Mouse (Mus musculus) cerebellum, adult (tissue): Measurements from ENCODE around the gene Selenop.
"Not testable (repeated sequence)": the region's sequence is repeated elsewhere in the genome, so short reads cannot be mapped to it uniquely, and the experiment has no call there.

Experiments used
- ATAC-seq: cut with Nextera tagmentation; 2 replicates; pipeline ENCODE4 v1.9.2; 2017; ENCODE audit warnings: mild to moderate bottlenecking, moderate library complexity, mixed read lengths; ENCODE audit not compliant: insufficient number of reproducible peaks, low FRiP score, low TSS enrichment

Selenop gene

DNA sequence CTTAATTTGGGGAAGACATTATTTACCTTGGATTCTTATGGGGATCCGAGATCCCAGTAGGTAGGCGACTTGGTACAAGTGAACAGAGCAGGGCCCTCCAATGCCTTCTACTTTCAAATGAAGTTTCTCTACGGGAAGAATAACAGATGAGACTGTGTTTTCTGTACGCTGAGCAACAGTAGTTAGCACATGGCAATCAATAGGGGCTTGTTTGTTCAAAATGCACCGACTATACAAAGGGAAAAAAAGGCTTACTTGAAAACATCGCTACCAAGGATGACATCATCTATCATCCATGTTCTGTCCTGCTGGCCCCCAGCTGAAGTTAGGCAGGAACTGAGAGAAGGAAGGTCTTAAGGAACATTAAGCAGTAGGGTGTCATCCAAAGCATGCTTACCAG, at the start of gene Selenop:
TSS of gene Selenop (plus strand) at position 301 of the 400 bp plus-strand sequence.
- no peak for ATAC-seq

DNA sequence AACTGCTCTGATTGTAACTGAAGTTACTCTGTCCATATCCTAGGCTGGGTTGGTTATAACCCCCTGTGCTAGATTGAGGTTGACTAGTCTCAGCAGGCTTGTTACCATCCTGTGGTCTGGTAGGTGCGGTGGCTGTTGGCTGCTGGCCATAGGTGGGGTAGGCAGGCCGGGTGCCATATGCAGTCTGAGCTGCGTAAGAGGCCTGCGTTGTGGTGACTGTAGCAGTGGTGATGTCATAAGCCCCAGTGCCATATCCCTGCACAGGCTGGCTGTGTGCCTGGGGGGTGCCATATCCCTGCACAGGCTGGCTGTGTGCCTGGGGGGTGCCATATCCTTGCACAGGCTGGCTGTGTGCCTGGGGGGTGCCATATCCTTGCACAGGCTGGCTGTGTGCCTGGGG, 49.7 kb upstream of the Selenop start:
- ATAC-seq: not testable (repeated sequence)

DNA sequence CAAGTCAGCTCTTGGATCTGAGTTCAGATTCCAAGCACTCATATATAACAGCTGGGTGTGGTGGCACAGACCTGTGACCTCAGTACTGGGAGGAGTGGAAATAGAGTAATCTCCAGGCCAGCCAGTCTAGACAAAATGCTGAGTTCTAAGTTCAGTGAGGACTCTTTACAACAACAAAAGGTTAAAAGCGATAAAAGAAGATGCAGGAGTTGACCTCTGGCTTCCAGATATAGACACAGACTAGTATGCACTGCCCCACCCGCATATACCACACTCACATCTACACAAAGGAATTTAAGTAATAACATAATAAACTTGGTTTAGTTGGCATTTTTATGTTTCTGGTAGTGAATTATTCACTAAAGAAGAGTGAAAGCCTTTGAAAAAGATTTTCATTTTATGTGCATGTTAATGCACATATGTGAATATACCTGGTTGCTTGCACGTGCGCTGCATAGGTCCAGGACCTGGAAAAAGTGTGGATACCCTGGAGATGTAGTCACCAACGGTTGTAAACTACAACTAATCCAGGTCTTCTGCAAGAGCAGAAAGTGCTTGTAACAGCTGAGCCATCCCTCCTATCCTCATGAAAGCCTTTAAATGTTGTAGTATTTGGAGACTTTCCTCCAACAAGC, 45.4 kb upstream of the Selenop start:
- ATAC-seq: no peak

DNA sequence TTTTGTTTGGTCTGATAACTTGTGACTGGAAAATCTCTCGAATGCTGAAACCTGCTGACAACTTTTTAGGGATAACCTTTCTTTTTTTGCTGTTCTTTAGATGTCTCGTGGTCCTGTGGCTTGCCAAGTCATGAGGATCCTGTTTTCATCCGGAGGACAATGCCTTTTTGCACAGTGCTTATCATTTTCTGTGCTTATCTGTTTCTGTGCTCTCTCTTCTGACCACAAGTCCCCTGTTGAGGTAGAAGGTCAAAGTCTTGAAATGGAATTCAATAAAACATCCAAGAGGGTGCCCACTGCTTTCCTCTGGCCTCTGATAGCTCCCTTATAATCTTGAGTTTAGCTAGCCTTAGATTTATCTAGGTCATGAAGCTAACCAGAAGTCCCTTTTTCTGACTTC, 41.8 kb upstream of the Selenop start:
- ATAC-seq: no peak

DNA sequence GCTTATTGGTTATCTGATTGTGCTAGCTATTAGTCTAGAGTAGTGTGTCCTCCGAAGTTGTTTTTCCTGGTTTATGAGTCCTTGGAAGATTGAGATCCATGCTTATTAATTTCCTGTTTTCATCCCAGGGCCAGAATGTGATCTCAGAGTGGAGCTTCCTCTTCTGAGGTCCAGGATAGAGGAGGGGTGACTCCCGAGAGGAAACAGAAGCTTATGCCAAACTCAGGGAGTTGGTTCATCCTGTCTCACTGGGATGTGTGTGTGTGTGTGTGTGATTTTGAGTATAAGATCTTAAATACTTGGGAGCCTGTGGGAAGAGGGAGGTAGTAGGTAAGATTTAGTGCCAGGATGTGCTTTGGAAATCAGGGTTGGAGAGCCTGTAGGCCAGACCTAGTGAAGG, 40.2 kb upstream of the Selenop start:
- no peak for ATAC-seq

DNA sequence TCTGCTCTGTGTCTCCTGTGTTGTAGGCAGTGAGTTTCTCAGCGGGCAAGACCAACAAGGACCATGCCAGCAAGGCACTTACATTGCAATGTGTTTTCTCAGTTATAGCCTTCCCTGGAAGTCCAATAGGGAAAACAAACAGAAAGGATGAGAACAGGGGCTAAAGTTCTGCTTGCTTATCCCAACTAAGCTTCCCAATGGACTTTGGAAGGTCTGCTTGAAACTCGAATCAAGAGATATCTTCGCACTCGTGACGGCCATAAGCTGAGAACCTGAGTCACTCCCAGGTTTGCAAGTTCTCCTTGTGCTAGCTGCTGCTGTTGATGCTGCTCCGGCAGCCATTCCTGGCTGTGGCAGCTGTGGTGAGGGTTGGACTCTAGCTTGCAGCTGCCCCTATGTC, 39.4 kb upstream of the Selenop start:
- no peak for ATAC-seq

DNA sequence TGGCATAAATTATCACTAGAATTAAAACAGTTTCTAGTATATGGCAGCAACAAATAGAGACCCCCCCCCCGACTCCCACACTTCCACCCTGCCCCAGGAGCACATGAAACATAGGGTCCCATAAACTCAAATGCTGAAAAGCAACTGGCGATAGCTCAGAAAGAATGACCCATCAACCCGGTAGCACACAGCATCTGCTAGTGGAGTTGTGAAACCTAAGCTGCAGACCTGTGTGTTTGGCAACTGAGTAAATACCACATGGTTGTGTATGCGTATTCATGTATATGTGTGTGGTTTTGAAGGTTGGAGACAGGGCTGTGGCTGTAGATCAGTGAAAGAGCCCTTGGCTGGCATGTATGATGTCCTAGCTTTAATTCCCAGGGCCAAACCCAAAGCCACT, 37.3 kb upstream of the Selenop start:
- ATAC-seq: no peak

DNA sequence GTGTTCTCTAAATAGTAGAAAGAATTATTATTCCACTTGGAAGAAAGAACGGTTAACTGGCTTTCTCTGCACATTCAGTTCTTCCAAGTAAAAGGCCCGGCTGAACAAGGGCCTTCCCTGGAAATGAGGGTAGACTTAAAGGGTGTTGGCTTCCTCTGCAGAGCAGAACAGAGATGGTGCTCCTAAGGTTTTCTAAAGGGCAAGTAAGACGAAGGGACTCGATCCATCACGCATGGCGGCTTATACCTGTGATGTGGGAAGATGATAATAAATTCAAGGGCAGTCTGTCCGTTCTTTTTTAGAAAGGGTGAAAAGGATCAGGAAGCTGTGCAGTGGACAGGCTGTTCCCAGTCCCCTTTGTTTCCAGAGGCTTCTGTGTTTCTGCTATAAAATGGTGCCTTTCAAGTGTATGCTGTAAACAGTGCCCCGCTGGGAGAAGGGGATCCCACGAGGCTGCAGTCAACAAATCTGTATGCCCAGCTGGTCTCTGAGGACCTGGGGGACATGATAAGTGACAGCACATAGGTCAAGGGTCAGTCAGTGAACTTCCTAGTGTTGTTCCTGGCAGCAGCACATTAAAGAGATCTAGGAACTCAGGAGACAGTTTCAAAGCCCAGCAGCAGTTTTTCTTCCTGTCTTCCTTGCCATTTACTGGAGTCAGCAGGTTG, 36.0 kb upstream of the Selenop start:
- ATAC-seq: no peak

DNA sequence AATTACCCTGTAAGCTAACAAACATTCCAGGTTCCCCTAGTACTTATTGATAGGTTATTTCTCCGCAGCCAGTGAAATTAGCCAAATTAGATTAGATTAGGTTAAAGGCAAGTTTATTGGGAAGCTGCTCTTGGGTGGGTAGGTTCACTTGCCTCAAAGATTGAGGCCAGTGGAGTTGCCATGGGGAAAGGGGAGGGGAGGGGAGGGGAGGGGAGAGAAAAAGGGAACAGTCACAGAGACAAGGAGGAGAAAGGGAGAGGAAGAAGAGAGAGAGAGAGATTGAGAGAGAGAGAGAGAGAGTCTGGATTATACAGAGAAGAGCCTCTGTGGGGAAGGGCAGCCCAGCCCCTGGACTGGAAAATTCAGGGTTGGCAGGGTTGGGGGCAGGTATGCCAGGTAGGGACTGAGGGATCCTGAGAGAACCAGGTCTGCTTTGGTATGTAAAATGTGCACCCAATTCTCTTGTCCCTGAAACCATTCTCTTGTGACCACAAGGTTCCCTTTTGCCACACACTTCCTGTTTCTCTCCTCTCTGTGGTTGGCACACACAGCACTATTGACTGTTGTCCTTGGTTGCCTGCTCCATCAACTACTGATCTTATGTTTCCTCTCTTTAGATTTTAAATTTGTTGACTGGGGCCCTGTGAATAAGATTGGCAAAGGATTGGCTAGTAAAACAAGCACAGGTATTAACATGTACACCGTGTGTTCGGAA, 34.4 kb upstream of the Selenop start:
- no peak for ATAC-seq

DNA sequence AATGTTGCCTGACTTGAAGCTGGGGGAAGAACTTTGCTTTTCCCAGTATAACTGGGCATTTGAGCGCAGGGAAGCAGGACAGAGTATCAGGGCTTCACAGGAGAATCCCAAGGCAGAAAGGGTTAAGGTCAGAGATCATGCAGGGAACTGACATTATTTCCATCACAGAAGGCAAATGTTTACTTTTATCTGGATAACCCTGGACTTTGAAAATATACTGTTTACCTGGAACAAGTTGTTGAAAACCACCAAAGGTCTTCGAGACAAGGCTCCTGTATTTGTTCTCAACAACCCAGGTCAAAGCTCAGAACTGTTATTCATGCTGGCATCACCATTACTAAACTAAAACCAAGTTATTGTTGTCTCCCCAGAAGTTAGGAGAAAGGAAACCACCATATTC, 32.0 kb upstream of the Selenop start:
- ATAC-seq: no peak

DNA sequence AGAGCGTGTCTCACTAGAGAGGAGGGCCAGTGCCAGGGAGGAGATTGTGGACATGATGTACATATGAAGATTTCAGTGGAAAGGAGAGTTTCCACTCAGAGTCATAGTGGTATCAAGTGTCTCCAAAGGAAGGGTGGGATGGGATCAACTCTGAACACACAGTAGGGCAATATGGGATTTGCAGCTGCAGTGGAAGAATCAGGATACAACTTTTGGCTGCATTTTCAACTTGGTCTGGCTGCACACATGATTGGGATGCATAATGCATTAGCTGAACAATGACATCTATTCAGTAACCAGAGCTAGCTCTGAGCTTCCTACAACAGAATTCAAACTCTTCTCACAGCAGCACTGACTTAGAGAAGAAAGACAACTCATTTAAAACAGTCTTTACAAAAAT, 30.4 kb upstream of the Selenop start:
- ATAC-seq: no peak

DNA sequence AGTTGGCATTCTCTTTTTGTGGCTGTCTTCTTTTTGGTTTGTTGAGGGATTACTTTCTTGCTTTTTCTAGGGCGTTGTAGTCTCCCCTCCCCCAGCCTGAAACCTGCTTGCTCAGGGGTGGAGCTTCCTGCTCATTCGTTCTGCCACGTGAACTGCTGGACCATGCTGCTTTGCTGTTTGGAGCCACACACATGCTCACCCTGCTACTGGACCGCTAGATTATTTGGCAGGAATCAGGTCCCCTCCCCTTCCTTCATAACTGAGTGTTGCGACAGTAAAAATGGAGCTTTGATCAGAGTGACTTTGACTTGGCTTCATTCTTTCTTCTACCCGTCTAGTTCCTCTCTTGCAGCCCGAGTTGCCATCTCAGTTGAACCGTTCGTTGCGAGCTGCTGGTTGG, 23.3 kb upstream of the Selenop start:
- not testable (repeated sequence) for ATAC-seq

DNA sequence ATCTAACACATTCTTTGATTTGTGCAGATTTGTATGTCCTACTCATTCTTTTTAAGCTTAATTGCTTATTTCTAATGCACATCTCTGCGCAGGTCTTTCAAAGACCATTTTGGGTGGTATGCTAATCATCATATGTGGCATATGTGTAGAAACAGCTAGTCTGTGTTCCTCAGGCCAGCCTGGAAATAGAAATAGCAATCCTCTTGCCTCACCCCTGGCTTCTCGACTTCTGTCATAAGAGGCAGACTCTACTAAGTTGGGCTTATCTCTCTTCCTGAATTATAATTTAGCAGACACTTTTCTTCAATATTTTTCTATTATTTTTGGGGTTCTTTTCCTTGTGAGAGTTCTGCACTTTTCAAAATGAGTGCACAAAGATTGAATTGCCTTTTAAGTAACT, 17.7 kb upstream of the Selenop start:
- ATAC-seq: no peak

DNA sequence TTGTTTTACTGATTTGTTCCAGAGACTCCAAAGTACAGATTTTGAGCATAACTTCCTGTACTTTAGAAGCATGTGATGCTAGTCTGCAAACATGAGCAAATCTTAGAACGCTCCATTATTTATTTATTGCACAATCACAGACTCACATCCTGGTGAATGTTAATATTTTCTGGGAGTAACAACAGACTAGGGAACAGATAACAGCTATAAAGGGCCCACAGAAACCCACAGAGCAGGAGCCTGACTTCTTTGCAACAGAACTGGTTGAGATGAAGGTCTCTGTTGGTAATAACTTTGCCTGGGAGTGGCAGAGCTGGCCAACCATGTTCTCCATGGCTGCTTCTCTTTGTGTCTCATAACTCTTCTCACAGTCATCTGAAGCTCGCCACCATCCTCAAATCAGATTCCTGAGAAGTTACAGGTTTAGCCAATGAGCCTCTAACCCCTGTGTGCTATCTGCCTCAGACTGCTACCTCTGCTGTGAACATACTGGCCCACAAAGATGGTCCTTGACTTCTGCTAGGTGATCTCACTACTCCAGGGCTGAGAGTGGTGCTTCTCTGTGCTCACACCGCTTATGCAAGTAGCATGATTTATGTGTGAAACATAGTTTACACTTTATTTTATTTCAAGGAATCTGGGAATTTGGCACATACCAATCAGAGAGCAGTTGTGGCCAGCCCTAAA, 17.2 kb upstream of the Selenop start:
- ATAC-seq: no peak

DNA sequence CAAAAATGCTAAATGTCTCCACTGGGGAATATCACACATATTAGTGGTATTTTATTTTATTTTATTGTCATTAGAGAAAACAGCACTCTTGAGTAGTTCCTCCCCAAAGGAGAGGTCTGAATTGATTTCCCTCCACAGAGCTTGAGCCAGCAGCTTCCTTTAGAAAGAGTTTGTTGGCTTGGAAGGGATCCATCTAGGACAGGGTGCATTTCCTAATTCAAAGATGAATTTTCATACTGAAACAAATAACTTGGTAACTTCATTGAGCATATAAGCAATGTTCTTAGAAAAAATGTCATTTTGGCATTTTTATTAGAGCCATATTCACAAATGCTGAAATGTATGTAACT, 16.7 kb upstream of the Selenop start:
- ATAC-seq: no peak

DNA sequence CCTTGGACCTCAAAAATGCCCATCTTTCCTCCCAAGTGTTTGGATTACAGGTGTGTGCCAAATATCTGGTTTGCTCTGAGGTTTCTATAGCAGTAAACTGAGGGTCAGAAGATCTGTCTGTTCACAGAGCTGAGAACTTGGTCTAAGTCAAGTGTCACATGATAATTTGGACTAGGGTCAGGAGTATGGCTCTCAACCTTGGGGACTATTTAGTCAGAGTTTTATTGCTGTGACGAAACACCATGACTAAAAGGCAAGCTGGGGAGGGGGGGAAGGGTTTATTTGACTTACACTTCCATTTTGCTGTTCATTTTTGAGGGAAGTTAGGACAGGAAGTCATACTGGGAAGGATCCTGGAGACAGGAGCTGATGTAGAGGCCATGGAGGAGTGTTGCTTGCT, 9.3 kb upstream of the Selenop start:
- ATAC-seq: no peak

DNA sequence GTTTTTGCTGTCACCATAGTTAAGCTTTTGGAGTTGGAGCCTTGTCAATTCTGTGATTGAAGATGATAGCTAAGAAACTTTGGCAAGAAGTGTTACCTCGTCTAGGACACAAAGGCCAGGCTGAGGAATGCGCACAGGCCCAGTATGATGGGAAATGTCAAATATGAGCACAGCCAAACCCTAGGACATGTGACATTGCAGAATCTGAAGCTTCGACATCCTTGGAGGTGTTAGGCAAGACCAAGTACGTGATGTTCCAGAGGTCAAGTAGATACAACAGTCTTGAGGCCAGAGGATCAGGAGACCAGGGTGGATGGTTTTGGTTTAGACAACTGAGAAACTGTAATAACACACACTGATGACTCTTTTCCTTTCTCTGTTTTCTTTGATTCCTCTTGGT, 8.0 kb upstream of the Selenop start:
- ATAC-seq: no peak

DNA sequence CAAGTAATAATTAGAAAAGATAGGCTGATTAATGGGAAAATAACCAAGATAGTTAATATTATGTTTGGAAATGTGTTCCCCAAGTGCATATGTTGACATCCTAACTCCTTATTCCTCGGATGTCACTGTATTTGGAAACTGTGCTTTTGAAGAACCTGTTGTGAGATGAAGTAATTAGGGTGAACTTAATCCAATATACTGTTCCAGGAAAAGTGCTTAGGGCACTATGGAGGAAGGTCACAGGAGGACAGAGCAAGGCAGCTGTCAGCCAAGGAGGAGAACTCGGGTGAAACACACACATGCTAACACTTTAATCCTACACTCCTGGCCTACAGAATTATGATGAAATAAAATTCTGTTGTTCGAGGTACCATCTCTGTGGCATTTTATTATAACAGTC, 5.5 kb upstream of the Selenop start:
- no peak for ATAC-seq

DNA sequence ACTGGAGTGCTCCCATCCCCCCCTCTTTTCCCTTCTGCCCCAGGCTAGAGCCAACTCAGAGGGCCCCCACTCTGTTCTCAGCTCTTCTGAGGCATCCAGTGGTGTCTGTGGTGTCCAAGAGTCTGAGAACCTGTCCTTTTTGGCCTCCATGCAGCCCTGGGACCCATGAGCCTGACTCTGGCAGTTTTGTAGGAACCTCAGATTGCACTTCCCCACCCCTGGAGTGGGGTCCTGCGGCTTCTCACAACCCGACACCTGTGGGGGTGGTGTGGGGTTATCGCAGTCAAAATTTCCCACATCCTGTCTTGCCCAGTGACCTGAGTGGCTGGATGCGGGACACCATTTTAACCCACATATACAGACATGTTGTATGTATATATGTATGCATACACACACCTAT, 4.1 kb upstream of the Selenop start:
- no peak for ATAC-seq

DNA sequence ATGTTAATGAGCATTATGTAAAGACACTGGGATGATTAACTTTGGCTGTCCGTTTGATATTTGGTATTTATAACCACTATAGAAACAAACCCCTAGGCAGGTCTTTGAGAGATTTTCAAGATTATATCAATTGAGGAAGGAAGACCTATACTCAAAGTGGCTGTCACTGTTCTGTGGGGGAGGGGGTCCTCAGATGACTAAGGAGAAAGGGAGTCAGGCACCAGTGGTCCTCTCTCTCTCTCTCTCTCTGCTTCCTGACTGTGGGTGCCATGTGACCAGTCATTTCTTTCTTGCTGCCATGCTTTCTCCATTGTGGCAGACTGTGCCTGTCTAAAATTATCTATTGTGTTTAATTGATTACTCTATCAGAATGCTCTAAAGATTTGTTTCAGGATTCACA, 3.5 kb upstream of the Selenop start:
- no peak for ATAC-seq

DNA sequence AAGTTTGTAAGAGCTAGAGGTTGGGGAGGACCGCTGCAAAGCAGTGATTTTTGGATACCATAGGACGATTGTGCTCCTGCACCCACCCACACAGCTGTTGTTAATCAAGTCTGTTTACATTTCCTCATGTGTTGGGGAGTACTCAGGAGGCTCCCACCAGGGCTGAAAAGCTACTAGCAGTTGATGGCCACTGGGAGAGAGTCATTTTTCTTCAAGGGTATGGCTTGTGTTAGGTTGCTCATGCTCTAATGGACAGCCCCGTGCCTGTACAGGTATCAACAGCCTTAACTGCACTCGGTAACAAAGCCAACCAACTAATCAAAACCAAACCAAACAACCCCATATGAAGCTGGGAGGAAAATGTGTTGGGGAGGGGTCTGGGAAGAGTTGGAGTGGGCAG, 1.1 kb downstream of the Selenop start:
- no peak for ATAC-seq
